Mouse (Mus musculus) urinary bladder, postnatal 4 days (tissue): ENCODE measurements around the gene Tspoap1.

ENCODE experiments used
- DNase-seq, 2 experiments: peaks; one replicate each; pipeline ENCODE4 v3.0.0; 2021 to 2022; ENCODE audit warnings: low spot score in 2 of 2

Gene Tspoap1

DNA sequence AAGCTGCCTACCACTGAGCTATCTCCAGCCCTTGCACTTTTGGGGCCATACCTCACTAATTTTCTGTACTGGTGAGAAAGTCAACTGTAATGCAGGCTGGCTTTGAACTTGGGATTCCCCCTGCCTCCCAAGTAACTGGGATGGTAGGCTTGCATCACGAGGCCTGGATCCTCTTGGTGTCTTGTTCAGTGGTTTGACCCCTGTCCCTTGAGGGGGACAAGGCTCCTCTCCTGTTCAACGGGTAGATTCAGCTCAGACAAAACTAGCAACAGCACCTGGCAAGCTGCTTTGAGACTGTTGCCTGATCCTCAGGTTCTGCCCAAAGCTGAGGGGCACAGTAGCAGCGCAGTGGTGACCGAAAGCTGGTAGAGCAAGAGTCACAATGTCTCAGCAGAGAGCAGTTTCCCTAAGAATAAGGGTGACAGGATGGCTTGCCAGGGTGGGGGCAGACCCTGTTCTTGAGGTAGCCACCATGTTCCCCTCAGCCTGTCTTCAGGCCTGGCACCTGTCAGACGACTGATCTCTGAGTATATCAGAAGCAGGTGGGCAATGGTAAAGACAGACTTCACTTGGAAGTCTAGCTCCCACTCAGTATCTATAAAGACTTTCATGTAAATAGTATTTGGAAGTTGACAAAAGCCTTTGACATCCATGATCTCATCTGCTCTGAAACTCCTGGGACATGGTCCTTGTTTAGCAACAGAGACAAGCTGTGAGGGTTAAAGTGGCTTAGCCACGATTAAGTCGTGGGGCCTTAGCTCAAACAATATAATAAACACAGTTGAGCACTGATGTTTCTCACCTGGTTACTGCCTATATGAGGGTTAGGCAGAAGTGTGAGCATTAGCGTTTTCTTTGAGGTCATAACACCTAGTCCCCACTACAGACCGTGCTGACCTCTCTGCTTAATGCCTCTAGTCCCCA is 14.4 kb upstream of the Tspoap1 start:
- DNase-seq = no peak

DNA sequence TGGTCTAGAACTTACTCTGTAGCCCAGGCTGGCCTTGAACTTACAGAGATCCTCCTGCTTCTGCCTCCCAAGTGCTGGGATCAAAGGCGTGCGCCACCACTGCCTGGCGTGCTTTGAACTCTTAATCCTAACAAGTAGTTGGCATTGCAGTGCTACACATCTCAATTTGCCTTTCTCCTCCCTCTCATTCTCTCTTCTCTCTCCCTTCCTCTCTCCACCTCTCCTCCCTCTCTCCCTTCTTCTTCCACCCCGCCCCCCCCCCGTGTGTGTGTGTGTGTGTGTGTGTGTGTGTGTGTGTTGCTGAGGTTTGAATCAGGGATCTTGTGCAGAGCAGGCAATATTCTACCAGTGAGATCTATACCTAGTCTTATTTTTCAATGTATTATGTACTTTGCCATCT is 13.0 kb upstream of the Tspoap1 start:
- no peak for DNase-seq

- DNase-seq = no peak
Observed at GRCm38 (mm10) chr11:87747716-87748115, 12.6 kb upstream of the Tspoap1 start.

GRCm38 (mm10) chr11:87748132-87749119 is 11.9 kb upstream of the Tspoap1 start:
- no peak for DNase-seq

DNA sequence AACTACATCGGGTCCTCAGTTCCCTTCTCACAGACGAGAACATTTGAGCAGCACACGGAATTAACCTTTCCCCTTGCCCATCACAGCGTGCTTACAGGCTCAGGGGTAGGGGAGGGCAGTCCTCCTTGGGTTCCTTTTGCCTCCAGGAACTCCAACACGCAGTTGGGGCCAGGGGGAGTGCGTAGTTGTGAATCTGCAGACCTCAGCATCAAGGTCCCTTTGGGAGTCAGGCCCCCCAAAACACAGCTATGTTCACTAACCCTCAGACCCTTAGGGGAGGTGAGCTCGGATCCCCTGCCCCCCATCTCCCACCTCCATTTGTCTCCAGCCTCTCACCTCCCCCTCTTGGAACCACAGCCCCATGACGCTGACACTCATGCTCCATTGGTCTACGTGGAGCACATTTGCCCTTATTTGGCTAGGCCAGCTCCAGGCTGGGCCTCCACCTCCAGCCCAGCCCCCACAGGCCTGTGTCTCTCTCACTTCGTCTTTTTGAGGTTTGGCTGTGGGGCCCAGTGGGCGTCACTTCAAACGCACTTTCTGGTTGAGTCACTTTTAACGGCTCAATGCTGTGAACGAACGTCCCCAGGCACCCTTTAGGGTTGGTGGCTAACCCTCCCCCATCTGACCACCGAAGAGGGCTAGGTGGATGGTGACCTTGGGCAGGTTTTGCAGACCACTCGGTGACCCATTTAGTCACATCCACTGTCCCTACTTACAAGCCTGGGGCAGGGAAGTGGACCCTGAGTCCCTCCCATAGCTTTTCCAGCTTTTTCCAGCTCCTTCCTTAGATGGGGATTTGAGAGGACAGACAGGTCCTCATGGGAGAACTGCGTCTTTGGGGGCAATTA is 10.9 kb upstream of the Tspoap1 start:
- no peak for DNase-seq

DNA sequence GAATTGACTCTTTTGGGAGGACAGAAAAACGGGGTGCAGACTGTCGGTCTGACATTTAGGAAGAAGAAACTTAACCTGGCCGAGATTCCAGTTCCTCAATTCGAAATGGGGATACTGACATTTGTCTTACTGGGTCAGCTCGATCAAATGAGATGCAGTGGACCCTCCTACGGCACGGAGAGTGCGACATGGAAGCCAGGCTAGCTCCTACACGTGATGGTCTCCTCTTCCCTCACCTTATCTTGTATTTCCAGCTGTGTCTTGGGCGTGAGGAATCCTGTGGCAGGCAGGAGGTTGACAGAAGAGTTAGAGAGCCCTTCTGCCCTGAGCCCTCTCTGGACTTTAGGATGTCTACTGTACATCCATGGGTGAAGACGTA is 10.3 kb upstream of the Tspoap1 start:
- no peak for DNase-seq

DNA sequence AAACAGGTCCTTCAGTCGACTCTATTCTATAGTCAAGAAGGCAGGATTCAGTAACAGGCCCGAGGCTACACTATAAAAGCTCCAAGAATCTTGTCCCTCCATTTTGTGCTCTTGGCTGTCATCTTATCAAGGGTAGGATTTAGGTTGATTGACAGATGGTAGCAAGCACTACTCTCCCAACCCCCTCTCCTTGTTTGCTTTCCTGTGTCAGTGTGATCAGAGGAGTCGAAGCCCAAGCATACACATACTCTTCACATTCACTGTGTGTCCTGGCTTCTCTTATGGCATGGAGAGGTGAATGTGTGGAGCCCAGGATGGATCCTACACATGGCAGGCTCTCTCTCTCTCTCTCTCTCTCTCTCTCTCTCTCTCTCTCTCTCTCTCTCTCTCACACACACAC is 9.8 kb upstream of the Tspoap1 start:
- no peak for DNase-seq

DNA sequence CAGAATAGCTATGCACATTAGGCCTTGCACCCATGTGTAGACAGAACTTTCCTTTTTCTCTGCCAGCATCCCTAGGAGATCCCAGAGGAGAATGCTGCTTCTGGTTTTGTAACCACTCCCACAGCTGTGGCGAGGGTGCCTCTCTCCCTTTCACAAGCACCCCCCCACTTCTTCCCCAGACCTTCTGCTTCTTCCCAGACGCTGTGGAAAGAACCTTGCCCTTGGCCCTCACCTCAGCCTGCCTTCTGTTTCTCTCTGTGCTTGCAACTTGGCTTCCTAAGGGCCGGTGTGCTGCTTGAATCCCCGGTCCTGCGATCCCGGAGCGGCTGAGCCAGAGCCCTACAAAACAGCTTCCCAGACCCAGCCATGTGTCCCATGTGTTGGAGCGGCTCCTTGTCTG is 9.3 kb upstream of the Tspoap1 start:
- no peak for DNase-seq

DNA sequence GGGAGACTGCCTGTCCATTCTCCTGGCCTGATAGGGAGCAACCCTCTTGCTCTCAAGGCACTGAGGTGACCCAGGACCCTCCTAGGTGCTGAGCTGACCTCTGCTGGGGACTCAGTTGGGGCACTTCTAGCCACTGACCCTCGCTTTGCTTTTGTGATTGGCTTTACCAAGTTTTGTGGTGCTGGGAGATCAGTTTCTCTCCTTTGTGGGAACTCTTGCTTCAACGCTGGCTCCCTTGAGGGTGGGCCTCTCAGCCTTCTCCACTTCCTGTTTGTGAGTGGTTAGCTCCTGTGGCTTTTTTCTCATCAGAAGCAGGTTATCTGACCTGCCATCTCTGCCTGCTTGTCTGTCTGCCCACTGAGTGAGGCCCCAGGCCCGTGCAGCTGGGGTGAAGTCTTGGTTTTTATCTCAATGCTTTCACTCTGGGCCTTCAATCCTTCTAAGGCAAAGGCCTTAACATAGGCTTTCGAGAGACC is 8.8 kb upstream of the Tspoap1 start:
- no peak for DNase-seq

- no peak for DNase-seq
Observed at GRCm38 (mm10) chr11:87752307-87752706, 8.0 kb upstream of the Tspoap1 start.

DNA sequence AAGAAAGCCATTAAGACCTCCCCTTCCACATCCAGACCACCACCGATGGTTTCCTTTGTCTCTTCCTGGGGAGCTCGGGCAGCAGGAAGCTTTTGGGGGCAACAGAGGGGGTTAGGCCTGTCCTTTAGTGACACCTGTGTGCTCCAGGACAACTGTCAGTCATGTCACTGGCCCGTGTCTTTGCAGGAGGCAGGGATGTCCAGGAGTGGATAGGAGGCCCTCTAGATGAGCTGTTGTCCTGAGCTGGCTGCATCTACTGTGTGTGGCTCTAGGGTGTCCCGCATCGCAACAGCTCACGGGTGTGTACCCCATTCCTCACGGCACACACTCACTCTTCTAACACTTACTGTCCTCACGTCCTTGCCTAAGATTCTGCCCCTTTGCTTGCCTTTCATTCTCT is 7.1 kb upstream of the Tspoap1 start:
- DNase-seq = no peak

DNA sequence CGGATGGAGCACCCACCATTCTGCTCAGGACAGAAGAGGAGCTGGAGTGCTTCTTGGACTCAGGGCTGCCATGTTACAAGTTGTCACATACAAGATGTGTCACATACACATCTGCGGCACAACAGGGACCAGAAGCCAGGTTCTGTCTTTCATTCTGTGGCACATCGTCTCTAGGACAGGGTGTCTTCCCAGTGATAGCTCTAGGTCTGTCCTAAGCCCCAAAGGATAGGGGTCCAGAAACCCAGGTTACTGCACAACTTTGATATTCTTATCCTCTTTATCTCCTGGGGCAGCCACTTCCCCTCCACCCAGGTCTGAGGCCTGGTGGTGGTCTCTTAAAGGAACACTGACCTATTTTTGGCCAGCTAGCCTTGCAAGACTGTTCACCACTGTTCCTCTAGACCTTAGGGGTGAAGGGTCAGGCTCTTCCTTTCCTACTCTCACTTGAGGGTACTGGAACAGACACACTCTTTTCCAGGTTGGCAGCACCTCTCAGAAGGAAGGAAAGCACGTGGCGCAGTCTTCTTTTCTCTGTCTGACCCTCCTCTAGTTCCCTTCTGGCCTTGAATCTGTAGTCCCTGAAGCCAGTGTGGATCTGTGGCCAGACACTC is 6.3 kb upstream of the Tspoap1 start:
- no peak for DNase-seq

DNA sequence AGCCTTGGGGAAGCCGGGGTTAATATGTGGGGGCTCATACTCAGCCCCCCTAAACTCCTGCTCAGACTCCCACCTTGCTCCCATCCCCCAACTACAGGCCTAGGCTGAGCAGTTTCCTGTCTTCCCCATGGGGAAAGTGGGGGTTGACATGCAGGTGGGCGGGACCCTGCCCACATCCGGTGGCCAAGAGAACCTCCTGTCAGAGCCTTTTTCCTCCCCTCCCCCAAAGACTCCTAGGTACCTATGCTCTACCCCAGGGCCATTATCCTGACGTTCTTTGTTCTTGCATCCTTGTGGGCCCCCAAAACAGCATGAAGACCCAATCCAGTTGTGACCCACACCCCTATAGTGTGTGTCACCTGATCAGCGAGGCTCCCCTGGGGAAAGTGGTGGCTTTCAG is 5.7 kb upstream of the Tspoap1 start:
- no peak for DNase-seq

DNA sequence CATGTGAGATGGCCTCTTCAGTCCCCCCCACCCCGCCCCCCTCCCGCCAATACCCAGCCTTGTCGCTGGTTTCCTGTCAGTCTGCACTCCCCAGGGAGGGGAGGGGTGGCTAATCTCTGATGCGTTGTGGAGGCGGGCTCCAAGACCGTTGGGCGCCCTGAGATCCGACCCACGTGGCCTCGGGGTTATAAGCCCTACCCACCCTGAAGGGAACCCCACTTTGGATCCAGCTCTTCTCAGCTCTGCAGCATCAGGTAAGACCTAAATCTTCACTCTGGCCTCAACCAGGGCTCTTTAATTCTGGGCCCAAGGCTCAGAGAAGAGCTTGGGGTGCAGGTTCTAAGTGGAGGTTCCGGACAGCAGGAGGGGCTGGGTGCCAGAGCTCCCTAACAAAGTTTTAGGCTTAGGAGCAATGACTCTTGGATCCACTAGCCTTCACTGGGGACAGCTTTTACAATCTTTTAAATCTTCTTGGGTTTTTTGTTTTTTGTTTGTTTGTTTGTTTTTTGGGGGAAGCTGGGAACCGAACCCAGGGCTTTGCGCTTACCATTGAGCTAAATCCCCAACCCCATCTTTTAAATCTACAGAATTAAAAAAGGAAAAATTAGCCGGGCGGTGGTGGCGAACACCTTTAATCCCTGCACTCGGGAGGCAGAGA is 4.9 kb upstream of the Tspoap1 start:
- DNase-seq = no peak

DNA sequence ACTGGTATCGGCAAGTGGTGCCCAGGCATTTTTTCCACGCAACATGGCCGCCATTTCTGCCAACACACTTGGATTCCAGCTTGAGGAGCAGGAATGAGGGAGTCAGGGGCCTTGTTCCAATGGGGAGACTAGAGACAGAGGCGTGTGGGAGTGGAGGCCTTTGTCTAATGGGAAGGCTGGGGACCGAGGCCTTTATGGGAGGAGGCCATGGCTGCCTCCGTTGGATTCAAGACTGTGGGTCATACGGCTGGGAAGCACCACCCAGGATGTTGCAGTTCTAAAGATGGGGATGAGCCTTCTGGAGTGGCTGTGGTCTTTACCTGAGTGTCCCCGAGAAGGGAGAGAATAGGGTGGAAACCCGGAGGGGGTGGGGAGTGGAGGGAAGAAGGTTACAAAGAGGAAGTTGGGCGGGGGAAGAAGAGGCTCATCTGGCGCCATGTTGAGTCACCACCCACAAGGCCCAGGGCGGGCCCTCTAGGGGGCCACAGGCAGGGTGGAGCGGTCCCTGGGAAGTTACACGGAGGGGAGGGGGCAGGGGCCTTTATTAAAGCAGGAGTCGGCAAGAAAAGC is 4.0 kb upstream of the Tspoap1 start:
- DNase-seq = no peak

DNA sequence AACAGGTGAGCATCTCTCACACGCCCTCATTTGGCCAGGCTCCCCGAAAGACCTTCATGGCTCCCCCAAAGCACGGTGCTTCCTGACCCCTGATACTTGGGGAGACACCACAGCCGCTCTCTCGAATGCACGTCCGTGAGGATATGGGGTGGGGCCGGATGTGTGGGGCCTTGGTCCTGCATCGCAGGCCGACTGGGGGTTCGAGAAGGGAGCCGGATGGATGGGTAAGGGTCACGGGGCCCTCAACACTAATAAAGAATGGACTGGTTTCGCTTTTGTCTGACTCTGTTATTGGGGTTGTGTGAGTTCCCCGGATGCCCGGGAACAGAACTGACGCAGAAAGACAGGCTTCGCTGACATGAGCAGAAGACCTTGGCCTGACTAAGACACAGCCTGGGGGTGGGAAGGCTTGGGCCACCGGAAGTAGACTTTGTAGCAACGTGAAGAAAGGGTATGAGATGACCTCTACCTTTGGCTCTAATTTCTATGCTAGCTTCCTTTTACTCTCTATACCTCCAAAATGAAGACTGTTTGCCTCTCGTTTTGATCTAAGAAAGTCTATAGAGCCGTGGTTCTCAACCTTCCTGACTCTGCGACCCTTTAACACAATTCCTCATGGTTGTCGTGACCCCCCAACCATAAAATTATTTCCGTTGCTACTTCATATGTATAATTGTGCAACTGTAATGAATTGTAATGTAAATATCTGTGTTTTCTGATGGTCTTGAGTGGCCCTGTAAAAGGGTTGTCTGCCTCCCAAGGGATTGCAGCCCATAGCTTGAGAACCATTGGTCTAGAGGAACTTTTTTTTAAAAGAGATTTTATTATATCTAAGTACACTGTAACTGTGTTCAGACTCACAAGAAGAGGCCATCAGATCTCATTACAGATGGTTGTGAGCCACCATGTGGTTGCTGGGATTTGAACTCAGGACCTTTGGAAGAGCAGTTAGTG is 3.1 kb upstream of the Tspoap1 start:
- no peak for DNase-seq

DNA sequence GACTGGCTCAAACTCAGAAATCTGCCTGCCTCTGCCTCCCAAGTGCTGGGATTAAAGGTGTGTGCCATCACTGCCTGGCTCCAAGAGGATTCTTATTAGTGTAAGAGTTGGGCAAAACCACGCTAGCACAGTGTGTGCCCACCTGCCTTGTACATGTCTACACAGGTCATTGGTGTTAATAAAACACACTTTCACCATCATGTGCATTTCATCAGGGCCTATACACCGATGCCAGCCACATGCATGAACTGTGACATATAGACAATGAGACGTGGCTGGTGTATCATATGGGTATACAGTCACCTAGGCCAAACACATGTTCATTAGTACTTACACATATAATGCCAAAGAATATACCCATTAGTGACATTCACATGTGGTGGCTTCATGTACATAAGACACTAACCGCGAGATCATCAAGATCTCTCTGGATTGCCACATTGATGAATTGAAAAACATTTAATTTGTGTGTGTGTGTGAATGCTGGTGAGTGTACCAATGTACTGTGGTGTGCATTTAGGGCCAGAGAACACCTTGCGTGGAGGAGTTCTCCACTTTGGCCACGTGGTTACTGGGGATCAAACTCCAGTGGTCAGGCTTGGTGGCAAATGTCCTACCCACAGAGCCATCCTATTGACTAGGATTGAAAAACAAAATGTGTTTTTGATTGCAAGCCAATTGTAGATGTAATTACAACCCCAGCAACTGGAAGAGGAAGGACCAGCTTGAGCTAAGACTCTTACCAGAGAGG is 2.0 kb upstream of the Tspoap1 start:
- DNase-seq = no peak

- no peak for DNase-seq
Observed at GRCm38 (mm10) chr11:87758957-87759608, 1.3 kb upstream of the Tspoap1 start.
